11 mouse cellular contexts compared by ENCODE assay signal in genomic region chr5:120953974-120954373, GRCm38 (mm10). TPM values are rescaled to one million over a fixed set of nuclear protein-coding genes. Genes with fewer than 3 reads are reported as not detected.
A peak's percentile ranks its signal among the peaks of the same experiment; 100 is the strongest.
DNase-seq lines count a peak whose midpoint lies in the region; ATAC-seq and TF ChIP-seq lines count a peak whose summit lies in the region.
"Had no signal": no experiment of that assay in that cellular context is flagged by ENCODE, and none has a peak within 500 bp of the region (broad histone marks: within the 10 kb centered on the region; RNA-seq: fewer than 3 reads in every experiment).

No protein-coding gene starts in this region.

- no peak overlapping the region for H3K9ac ChIP-seq in limb, embryonic 11.5 days (ENCODE audit: low read length)

- no peaks in the 10 kb centered on the region for H3K9me3 ChIP-seq in limb, embryonic 11.5 days (ENCODE audit: control insufficient read depth, low read length)

- H3K36me3 ChIP-seq in kidney, adult 2 months (ENCODE audit: control insufficient read depth, insufficient read depth, low read length), result no peaks in the 10 kb centered on the region
- H3K36me3 ChIP-seq in limb, embryonic 11.5 days (ENCODE audit: control insufficient read depth, insufficient read depth, low read length), result no peaks in the 10 kb centered on the region

- no peaks in the 10 kb centered on the region for H3K4me1 ChIP-seq in kidney, adult 2 months (ENCODE audit: control insufficient read depth, insufficient read depth, low read length)
- H3K4me1 ChIP-seq in limb, embryonic 11.5 days (ENCODE audit: control insufficient read depth, insufficient read depth, low read length), result no peaks in the 10 kb centered on the region

- H3K27ac ChIP-seq in kidney, adult 2 months (ENCODE audit: insufficient read depth, low read depth, low read length), result no peak overlapping the region
- H3K27ac ChIP-seq in limb, embryonic 11.5 days (replicated peaks; ENCODE audit: low read depth, low read length), result no peak overlapping the region

- DNase-seq in kidney, adult 2 months, result no peak
- no peak for DNase-seq in kidney, adult 18-20 months
- DNase-seq in CD4-positive helper T cell, adult 2 months (ENCODE audit: low read depth, low spot score), result peak; percentile 53
- peak; percentile 56 for DNase-seq in adrenal gland, postnatal 10 days
- peak; percentile 67 for DNase-seq in embryo, embryonic 10 days (ENCODE audit: low spot score)
- peak; percentile 76 for DNase-seq in limb, embryonic 11.5 days (ENCODE audit: low spot score)
- peak; percentile 39 for DNase-seq in thymus, postnatal 0 days (ENCODE audit: low spot score)
- DNase-seq in lung, postnatal 36 days, result no peak

- no peak for TF ChIP-seq POLR2A in kidney, adult 2 months (IDR thresholded peaks at IDR 0.05; ENCODE audit: low read depth, low read length)

- no peak overlapping the region for H3K4me2 ChIP-seq in limb, embryonic 11.5 days (ENCODE audit: low read depth, severe bottlenecking)

- no peaks in the 10 kb centered on the region for H3K27me3 ChIP-seq in kidney, adult 2 months (replicated peaks; ENCODE audit: control insufficient read depth, insufficient read depth, low read length)
- no peaks in the 10 kb centered on the region for H3K27me3 ChIP-seq in limb, embryonic 11.5 days (ENCODE audit: control insufficient read depth, insufficient read depth, low read length)

- H3K4me3 ChIP-seq in kidney, adult 2 months (ENCODE audit: insufficient read depth, low read depth, low read length), result no peak overlapping the region
- no peak overlapping the region for H3K4me3 ChIP-seq in limb, embryonic 11.5 days (ENCODE audit: low read depth, low read length)

- WGBS in kidney, adult 2 months, result 19% methylated on average over 5 of the region's 5 CpGs
- 16% methylated on average over 5 of the region's 5 CpGs for WGBS in limb, embryonic 11.5 days

- peak; percentile 66 for TF ChIP-seq CTCF in kidney, adult 2 months (conservative IDR thresholded peaks at IDR 0.05; ENCODE audit: insufficient read depth, insufficient read length, low read depth, low read length)

- ATAC-seq in limb, embryonic 11.5 days (ENCODE audit: insufficient number of reproducible peaks, low FRiP score, low TSS enrichment, low read depth), result no peak

RNA-seq across cellular contexts. Expression of gene Oas1d, which starts 39.6 kb away (rescaled TPM):
- not detected in 2 replicates for polyA plus RNA-seq in kidney, adult 2 months (2012; rRNA removed)
- total RNA-seq in adrenal gland, postnatal 10 days (2021), result under 1 TPM in 1 of 2 experiments, not detected in 1; 0.18 TPM
- polyA plus RNA-seq in limb, embryonic 11.5 days (2014; fragmentation: Nextera tagmentation; extraction: Ambion mirVana), result not detected in 2 replicates
- polyA plus RNA-seq in thymus, postnatal 0 days (2015; fragmentation: Nextera tagmentation; extraction: Ambion mirVana), result 0.66 TPM in 2 replicates
- total RNA-seq: layer of hippocampus, postnatal 36 days; neutrophil, adult 5-6 weeks had no signal
- polyA plus RNA-seq: embryonic facial prominence, embryonic 14.5 days had no signal

RNA-seq across cellular contexts. Expression of gene Oas1a, which starts 46.7 kb away (rescaled TPM):
- 5.2 and 7.9 TPM in 2 replicates for polyA plus RNA-seq in kidney, adult 2 months (2012; rRNA removed)
- total RNA-seq in adrenal gland, postnatal 10 days (2021), result under 1 TPM in 1 of 2 experiments, not detected in 1; 0.58 TPM
- polyA plus RNA-seq in limb, embryonic 11.5 days (2014; fragmentation: Nextera tagmentation; extraction: Ambion mirVana), result 0.57 and 0.68 TPM in 2 replicates
- 12.9 and 15.4 TPM in 2 replicates for polyA plus RNA-seq in thymus, postnatal 0 days (2015; fragmentation: Nextera tagmentation; extraction: Ambion mirVana)
- total RNA-seq: layer of hippocampus, postnatal 36 days had no signal

RNA-seq across cellular contexts. Expression of gene Rph3a, which starts 55.9 kb away (rescaled TPM):
- polyA plus RNA-seq in kidney, adult 2 months (2012; rRNA removed), result 0.80 and 0.83 TPM in 2 replicates
- total RNA-seq in adrenal gland, postnatal 10 days (2021), result 1 to 10 TPM; 1.7 to 3.4 TPM
- not detected in 2 replicates for polyA plus RNA-seq in limb, embryonic 11.5 days (2014; fragmentation: Nextera tagmentation; extraction: Ambion mirVana)
- 0.04 and 0.07 TPM in 2 replicates for polyA plus RNA-seq in thymus, postnatal 0 days (2015; fragmentation: Nextera tagmentation; extraction: Ambion mirVana)
- total RNA-seq: neutrophil, adult 5-6 weeks had no signal

Comparison
In these comparisons a context has a peak if more than half of its experiments do, and no peak if none do; other contexts are left out.
1. DNase-seq: peak in CD4-positive helper T cell, adult 2 months (single experiment), adrenal gland, postnatal 10 days (single experiment), embryo, embryonic 10 days (single experiment), limb, embryonic 11.5 days (single experiment) and thymus, postnatal 0 days (single experiment); none in kidney, adult 2 months (single experiment), kidney, adult 18-20 months (single experiment) and lung, postnatal 36 days (single experiment).